Mouse (Mus musculus) midbrain, embryonic 12.5 days (tissue): Measurements from ENCODE around the gene Ugt1a2. TPM values are rescaled to one million over a fixed set of nuclear protein-coding genes. Genes with fewer than 3 reads are reported as not detected.
"Not testable (repeated sequence)": the region's sequence is repeated elsewhere in the genome, so short reads cannot be mapped to it uniquely, and the experiment has no call there.

Experiments used
- ATAC-seq: fragments of 200-750 bp; cut with Nextera tagmentation; 2 replicates; pipeline ENCODE4 v1.8.0; 2017; ENCODE audit warnings: low read depth, moderate TSS enrichment, moderate library complexity; ENCODE audit not compliant: low FRiP score
- H3K27ac ChIP-seq: fragments of 300-500 bp; sonication (generic); replicated peaks from 2 replicates; pipeline ENCODE4 v1.5.1; 2016; ENCODE audit warnings: mild to moderate bottlenecking
- H3K27me3 ChIP-seq: fragments of 300-500 bp; sonication (generic); 2 replicates; pipeline ENCODE4 v1.6.1; 2016; ENCODE audit warnings: mild to moderate bottlenecking
- H3K36me3 ChIP-seq: fragments of 300-500 bp; sonication (generic); 2 replicates; pipeline ENCODE4 v1.6.1; 2016
- H3K4me1 ChIP-seq: fragments of 300-500 bp; sonication (generic); 2 replicates; pipeline ENCODE4 v1.6.1; 2016
- H3K4me2 ChIP-seq: fragments of 300-500 bp; sonication (generic); replicated peaks from 2 replicates; pipeline ENCODE4 v1.6.1; 2016; ENCODE audit warnings: mild to moderate bottlenecking, moderate library complexity
- H3K4me3 ChIP-seq: fragments of 300-500 bp; sonication (generic); 2 replicates; pipeline ENCODE4 v1.5.1; 2016; ENCODE audit warnings: mild to moderate bottlenecking
- H3K9ac ChIP-seq: fragments of 300-500 bp; sonication (generic); replicated peaks from 2 replicates; pipeline ENCODE4 v1.6.1; 2016; ENCODE audit warnings: mild to moderate bottlenecking, moderate library complexity
- H3K9me3 ChIP-seq: fragments of 300-500 bp; sonication (generic); 2 replicates; pipeline ENCODE4 v1.6.1; 2016; ENCODE audit warnings: mild to moderate bottlenecking
- WGBS: fragments of 180-500 bp; shearing (Covaris S2); methylation state at CpG from one replicate; pipeline ENCODE4 v1.1.7; 2016; 5-methylcytosine and 5-hydroxymethylcytosine counted together
- polyA plus RNA-seq: library from polyadenylated mRNA; unstranded; fragments of >200 nt; fragmentation: Nextera tagmentation; extraction: Ambion mirVana; gene quantifications from 2 replicates; pipeline ENCODE4 v1.2.1, GENCODE M21; 2016

Gene Ugt1a2
- polyA plus RNA-seq, 1 experiment from 2014 or later, result 0.14 TPM

DNA sequence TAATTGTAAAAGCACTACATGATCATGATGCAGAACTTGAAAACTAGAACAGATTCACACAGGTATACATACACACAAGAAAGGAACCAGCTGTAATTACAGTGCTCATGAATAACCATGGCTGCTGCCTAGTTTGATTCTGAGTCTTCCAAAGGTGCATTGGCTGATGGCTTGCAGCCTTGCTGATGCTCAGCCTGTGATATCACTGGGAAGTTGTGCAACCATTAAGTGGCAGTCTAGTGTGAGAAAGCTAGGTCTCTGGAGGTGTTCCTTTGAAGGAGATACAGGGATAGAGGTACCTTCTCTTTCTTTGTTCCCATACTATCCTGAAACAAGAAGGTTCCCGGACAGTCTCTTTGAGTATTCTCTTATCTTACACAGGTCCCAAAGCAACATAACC, 18.7 kb downstream of the Ugt1a2 start:
- Histone ChIP-seq H3K4me2 (no peak overlapping the region), H3K9ac (no peak overlapping the region), H3K4me1 (no peaks in the 10 kb centered on the region), H3K36me3 (no peaks in the 10 kb centered on the region), H3K4me3 (no peak overlapping the region), H3K9me3 (peaks cover 37% of the 10 kb centered on the region), H3K27me3 (no peaks in the 10 kb centered on the region), H3K27ac (no peak overlapping the region)
- no peak for ATAC-seq
- WGBS, result 15% methylated on average over 1 of the region's 1 CpGs

DNA sequence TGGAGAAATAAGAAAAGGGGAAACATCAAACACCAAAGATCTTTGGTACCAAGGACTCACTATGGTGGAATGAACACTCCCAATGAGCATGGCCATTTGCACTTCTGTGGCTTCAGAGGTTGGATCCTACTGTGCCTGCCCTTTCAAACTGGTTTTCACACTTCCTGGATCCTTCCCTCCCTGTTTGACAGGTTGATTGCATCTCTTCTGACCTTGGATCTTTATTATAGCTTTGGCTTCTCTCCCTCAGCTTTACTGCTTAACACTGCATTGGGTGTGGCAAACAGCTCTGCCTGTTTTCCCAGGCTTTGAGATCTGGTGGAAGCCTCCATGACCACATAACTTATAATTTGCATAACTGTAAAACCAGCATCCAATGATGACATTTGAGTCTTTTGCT, 19.9 kb downstream of the Ugt1a2 start:
- H3K36me3 ChIP-seq, result no peaks in the 10 kb centered on the region

GRCm38 (mm10) chr1:88222216-88222615, 21.8 kb downstream of the Ugt1a2 start:
- H3K36me3 ChIP-seq, result no peaks in the 10 kb centered on the region
- H3K9me3 ChIP-seq, result peaks cover 30% of the 10 kb centered on the region
- ATAC-seq, result no peak
- H3K9ac ChIP-seq, result no peak overlapping the region
- no peaks in the 10 kb centered on the region for H3K27me3 ChIP-seq
- WGBS, result 49% methylated on average over 2 of the region's 2 CpGs
- H3K4me3 ChIP-seq, result no peak overlapping the region
- no peak overlapping the region for H3K4me2 ChIP-seq
- H3K4me1 ChIP-seq, result no peaks in the 10 kb centered on the region
- no peak overlapping the region for H3K27ac ChIP-seq

More for the DNA sequence above, 19.9 kb downstream of the Ugt1a2 start:
- H3K9ac ChIP-seq, result no peak overlapping the region
- no peaks in the 10 kb centered on the region for H3K27me3 ChIP-seq
- peaks cover 27% of the 10 kb centered on the region for H3K9me3 ChIP-seq
- H3K4me1 ChIP-seq, result no peaks in the 10 kb centered on the region
- H3K4me3 ChIP-seq, result no peak overlapping the region
- H3K27ac ChIP-seq, result no peak overlapping the region
- no peak for ATAC-seq
- H3K4me2 ChIP-seq, result no peak overlapping the region

GRCm38 (mm10) chr1:88223011-88223515, 22.7 kb downstream of the Ugt1a2 start:
- peaks cover 33% of the 10 kb centered on the region for H3K9me3 ChIP-seq
- not testable (repeated sequence) for H3K27ac ChIP-seq, H3K36me3 ChIP-seq, H3K9ac ChIP-seq, H3K4me2 ChIP-seq, H3K27me3 ChIP-seq, ATAC-seq, H3K4me1 ChIP-seq, H3K4me3 ChIP-seq

GRCm38 (mm10) chr1:88223591-88223990, 23.2 kb downstream of the Ugt1a2 start:
- Histone ChIP-seq H3K27me3 (no peaks in the 10 kb centered on the region), H3K9ac (no peak overlapping the region), H3K4me3 (no peak overlapping the region), H3K4me1 (no peaks in the 10 kb centered on the region), H3K36me3 (no peaks in the 10 kb centered on the region), H3K9me3 (peaks cover 38% of the 10 kb centered on the region), H3K27ac (no peak overlapping the region), H3K4me2 (no peak overlapping the region)
- no peak for ATAC-seq
- 60% methylated on average over 1 of the region's 1 CpGs for WGBS

DNA sequence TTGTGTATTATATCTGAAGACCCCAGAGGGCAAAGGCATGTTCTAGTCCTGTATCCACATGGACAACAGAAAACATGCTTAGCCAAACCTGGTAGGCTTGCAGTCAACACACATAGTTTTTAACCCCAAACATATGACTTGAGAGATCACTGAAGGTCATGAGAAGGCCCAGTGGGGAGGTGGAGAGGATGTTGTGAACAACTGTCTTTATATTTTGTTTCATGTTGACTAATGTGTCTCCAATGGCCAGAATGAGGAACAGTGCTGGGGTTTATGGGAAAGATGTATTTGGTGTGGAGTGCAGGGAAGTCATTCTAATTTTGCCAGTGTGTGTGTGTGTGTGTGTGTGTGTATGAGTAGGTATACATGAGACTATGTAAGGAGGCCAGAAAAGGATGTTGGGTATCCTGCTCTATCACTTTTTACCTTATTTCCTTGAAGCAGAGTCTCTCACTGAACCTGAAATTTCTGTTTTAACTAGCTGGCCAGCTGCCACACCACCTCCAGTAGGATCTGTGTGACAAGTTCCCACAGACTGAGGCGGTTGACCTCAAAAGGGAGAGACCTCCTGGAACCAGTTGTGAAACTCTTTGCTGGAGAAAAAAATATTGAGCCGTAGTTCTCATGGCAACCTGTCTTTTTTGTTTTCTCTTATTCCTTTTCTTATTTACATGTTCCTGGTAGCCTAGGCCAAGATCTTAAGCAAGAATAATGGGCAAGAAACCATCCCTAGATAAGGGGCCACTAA, 23.8 kb downstream of the Ugt1a2 start:
- 68% methylated on average over 2 of the region's 2 CpGs for WGBS
- Histone ChIP-seq H3K9me3 (peaks cover 44% of the 10 kb centered on the region), H3K4me2 (no peak overlapping the region), H3K36me3 (no peaks in the 10 kb centered on the region), H3K27me3 (no peaks in the 10 kb centered on the region), H3K4me3 (no peak overlapping the region), H3K4me1 (no peaks in the 10 kb centered on the region), H3K27ac (no peak overlapping the region), H3K9ac (no peak overlapping the region)
- no peak for ATAC-seq

DNA sequence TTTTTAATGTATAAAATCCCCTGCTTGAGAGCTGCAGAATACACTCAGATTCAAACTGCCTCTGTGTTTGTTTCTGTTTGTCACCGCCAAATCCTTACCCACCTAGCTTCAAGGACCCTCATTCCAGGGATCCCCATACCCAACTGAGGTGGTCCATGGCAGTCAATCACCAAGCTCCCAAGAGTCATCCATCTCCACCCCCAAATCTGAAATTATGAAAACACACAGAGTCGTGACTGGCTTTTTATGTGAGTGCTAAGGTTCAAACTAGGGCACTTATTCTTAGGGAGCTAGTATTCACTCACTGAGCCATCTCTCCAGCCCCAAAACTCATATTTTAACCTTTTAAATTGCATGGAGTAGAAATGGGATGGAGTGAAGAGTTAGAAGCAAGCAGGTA, 24.9 kb downstream of the Ugt1a2 start:
- not testable (repeated sequence) for H3K4me1 ChIP-seq, H3K27ac ChIP-seq, H3K36me3 ChIP-seq, H3K27me3 ChIP-seq, H3K4me2 ChIP-seq, H3K4me3 ChIP-seq, H3K9ac ChIP-seq, ATAC-seq
- H3K9me3 ChIP-seq, result peaks cover 55% of the 10 kb centered on the region
- WGBS, result 38% methylated on average over 2 of the region's 2 CpGs

DNA sequence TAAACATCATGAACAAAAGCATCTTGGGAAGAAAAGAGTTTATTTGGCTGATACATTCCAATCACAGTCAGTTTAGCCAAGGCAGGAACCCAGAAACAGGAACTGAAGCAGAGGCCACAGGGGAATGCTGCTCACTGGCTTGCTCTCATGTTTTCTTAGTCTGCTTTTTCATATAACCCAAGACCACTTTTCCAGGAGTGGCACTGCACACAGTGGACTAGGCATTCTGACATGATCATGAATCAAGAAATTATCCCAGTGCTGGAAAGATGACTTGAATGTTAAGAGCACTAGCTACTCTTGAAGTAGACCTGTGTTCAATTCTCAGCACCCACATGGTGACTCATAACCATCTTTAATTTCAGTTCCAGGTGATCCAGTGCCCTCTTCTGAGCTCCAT, 25.3 kb downstream of the Ugt1a2 start:
- ATAC-seq, result no peak
- Histone ChIP-seq H3K4me2 (no peak overlapping the region), H3K9ac (no peak overlapping the region), H3K9me3 (peaks cover 60% of the 10 kb centered on the region), H3K27ac (no peak overlapping the region), H3K27me3 (no peaks in the 10 kb centered on the region), H3K36me3 (no peaks in the 10 kb centered on the region), H3K4me1 (no peaks in the 10 kb centered on the region), H3K4me3 (no peak overlapping the region)

DNA sequence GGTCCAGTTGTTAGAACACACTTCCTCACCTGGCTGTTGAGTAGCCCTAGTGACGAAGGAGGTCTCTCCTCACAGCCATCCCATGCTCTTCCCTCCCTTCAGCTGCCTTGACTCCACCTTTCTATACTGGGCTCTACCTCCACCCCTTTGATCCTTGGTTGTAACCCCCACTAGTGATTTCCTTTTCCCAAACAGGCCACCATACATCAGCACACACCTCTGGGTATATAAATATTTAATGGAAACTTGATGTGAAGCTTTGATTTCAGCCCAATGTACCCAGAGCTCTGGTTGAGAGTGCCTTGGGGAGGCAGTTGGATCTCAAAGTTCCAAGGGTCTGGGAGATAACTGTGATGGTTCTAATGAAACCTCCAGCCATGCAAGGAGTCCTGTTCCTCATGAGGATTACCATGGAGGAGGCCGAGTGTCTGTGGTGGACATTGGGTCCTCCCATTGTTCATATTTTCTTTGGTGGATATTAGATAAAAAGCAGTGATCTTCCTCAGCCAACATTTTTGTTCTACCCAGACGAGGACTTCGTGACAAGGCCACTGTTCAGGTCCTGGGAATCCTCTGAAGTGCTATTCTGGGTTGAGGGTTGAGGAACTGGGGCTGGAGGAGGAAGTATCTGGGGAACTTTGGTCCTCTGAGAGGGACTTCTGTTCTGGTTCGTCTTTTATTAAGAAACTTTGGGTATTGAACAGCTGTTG, 26.4 kb downstream of the Ugt1a2 start, which contains the start of gene Mroh2a:
Gene Mroh2a (plus strand): TSS at position 317 of the 710 bp plus-strand sequence.
- 50% methylated on average over 5 of the region's 5 CpGs for WGBS
- no peak within 1 kb of the TSS for H3K4me3 ChIP-seq
- no peak for ATAC-seq
- H3K4me1 ChIP-seq, result no peaks in the 10 kb centered on the region
- no peak within 1 kb of the TSS for H3K27ac ChIP-seq
- no peaks in the 10 kb centered on the region for H3K27me3 ChIP-seq
- no peak within 1 kb of the TSS for H3K4me2 ChIP-seq
- no peaks in the 10 kb centered on the region for H3K36me3 ChIP-seq
- peaks cover 70% of the 10 kb centered on the region for H3K9me3 ChIP-seq
- no peak within 1 kb of the TSS for H3K9ac ChIP-seq

DNA sequence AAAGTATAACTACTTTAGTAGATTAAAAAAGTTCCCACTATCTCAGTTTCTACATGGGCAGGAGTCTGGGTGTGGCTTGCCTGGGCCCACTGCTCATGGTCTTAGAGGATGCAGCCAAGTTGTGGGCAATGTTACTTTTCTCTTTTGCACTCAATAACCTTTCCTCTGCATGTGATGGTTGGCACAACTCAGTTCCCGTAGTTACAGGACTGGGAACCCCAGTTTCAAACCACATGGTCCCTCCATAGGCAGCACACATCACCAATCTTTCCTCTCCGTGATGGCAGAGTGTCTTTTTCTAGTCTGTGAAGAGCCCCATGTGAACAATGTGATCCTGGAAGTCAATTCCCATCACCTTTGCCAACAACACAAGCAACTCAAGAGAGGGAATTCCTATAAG, 27.1 kb downstream of the Ugt1a2 start:
- no peak overlapping the region for H3K27ac ChIP-seq
- no peak for ATAC-seq
- WGBS, result 62% methylated on average over 2 of the region's 2 CpGs
- no peak overlapping the region for H3K4me2 ChIP-seq
- no peak overlapping the region for H3K9ac ChIP-seq
- no peaks in the 10 kb centered on the region for H3K36me3 ChIP-seq
- no peak overlapping the region for H3K4me3 ChIP-seq
- H3K4me1 ChIP-seq, result no peaks in the 10 kb centered on the region
- peaks cover 72% of the 10 kb centered on the region for H3K9me3 ChIP-seq
- no peaks in the 10 kb centered on the region for H3K27me3 ChIP-seq

DNA sequence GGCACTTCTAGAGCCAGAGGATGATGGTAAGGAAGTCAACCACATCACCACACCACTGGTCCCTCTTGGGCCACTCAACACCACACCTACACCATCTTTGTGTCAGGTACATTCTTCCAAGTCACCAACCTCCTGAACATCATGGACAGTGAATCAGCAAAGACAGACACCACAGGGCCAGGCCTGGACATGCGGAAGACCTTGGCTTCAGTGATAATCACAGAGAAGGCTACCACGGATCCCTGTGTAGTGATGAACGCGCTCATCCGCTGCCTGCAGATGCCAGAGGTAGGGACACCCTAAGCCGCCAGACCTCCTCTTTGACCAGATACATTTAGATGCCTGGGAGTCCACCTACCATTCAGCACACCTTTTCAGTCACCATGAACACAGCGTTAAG, 27.7 kb downstream of the Ugt1a2 start:
- H3K4me3 ChIP-seq, result no peak overlapping the region
- WGBS, result 70% methylated on average over 7 of the region's 7 CpGs
- H3K9me3 ChIP-seq, result peaks cover 79% of the 10 kb centered on the region
- no peak overlapping the region for H3K27ac ChIP-seq
- H3K9ac ChIP-seq, result no peak overlapping the region
- H3K27me3 ChIP-seq, result no peaks in the 10 kb centered on the region
- H3K4me1 ChIP-seq, result no peaks in the 10 kb centered on the region
- no peak for ATAC-seq
- H3K36me3 ChIP-seq, result no peaks in the 10 kb centered on the region
- H3K4me2 ChIP-seq, result no peak overlapping the region

GRCm38 (mm10) chr1:88229566-88229965, 29.2 kb downstream of the Ugt1a2 start:
- Histone ChIP-seq H3K36me3 (no peaks in the 10 kb centered on the region), H3K27ac (no peak overlapping the region), H3K27me3 (no peaks in the 10 kb centered on the region), H3K4me3 (no peak overlapping the region), H3K4me1 (no peaks in the 10 kb centered on the region), H3K4me2 (no peak overlapping the region), H3K9me3 (peaks cover 93% of the 10 kb centered on the region), H3K9ac (no peak overlapping the region)
- WGBS, result 78% methylated on average over 3 of the region's 3 CpGs
- no peak for ATAC-seq
